Mouse (Mus musculus) cerebellum, adult 11 months (tissue): ENCODE results near the gene Slc6a21.

ENCODE experiments used
- DNase-seq: peaks from one replicate; pipeline ENCODE4 v3.0.0; 2022

Slc6a21 gene

GRCm38 (mm10) chr7:45257063-45257840 lies 20.1 kb upstream of the Slc6a21 start:
- DNase-seq, result no peak

DNA sequence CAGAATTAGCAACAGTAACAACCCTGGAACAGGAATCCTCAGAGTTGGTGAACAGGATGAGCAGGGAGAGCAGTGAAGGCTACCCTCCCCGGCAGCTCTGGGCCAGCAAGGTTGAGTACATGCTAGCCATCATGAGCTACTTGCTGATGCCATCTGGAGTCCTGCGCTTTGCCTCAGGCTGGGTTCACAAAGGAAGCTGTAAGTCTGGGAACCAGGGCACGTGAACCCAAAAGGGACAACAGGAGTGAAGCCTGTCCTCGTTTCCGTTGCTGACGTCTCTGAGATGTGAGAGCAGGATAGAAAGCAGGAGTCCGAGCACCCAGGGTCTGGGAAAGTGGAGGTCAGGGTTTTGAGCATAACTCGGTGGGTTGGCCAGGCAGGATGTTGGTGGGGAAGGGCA lies 18.0 kb upstream of the Slc6a21 start:
- DNase-seq, result no peak

DNA sequence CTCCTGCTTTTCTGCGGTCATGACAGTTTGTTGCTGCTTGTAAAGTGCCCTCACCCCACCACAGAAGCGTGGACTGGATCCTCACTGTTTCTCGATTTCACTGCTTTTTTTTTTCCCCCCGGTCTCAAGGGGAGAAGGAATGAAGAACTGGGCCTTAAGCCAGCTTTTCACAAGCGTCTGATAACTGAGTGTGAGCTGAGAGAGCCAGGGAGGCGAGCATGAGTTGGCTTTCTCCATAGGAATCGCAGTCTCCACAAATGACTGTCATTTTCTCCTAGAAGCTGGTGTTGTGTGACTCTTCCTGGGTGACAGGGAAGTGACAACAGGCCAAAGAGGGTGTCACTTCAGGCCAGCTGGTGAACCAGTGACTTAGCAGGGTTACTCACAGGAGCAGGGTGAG lies 15.0 kb upstream of the Slc6a21 start:
- no peak for DNase-seq

DNA sequence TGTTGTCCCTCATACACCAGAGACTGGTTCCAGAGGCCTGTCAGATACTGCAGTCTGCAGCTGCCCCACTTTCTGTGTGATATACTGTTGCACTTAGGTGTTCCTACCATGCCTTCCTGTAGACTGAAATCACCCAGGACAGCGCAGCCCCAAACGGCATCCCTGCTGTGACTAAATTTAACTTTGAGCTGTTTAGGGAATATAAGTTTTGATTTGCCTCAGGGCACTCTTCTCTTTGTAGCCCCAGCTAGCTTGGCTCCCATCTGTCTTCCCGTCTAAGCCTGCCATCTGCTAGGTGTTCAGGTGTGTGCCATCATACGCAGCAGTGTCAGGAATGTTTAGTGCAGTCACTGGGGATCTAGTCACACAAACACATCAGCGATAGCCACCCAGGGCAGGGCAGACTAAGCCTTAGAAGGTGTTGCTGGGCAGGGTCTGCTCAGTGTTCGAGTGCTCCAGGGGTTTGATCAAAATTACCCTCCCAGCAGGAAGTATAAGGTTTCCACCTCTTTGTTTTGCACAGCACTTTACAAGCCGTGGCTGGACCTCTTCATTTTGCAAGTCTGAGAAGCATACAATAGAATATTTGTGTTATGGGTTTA lies 14.2 kb upstream of the Slc6a21 start:
- no peak for DNase-seq

- no peak for DNase-seq
These were observed 13.0 kb upstream of the Slc6a21 start for GRCm38 (mm10) chr7:45264348-45264747.

GRCm38 (mm10) chr7:45265518-45265917 lies 11.8 kb upstream of the Slc6a21 start:
- no peak for DNase-seq

- DNase-seq, result no peak
These were observed 4.4 kb upstream of the Slc6a21 start for GRCm38 (mm10) chr7:45272786-45273412.

GRCm38 (mm10) chr7:45273672-45274071 lies 3.6 kb upstream of the Slc6a21 start:
- DNase-seq, result no peak

GRCm38 (mm10) chr7:45286486-45286885 lies 9.2 kb downstream of the Slc6a21 start:
- no peak for DNase-seq

GRCm38 (mm10) chr7:45296626-45297025 lies 19.3 kb downstream of the Slc6a21 start:
- no peak for DNase-seq

GRCm38 (mm10) chr7:45297563-45297962 lies 20.2 kb downstream of the Slc6a21 start:
- DNase-seq, result no peak

DNA sequence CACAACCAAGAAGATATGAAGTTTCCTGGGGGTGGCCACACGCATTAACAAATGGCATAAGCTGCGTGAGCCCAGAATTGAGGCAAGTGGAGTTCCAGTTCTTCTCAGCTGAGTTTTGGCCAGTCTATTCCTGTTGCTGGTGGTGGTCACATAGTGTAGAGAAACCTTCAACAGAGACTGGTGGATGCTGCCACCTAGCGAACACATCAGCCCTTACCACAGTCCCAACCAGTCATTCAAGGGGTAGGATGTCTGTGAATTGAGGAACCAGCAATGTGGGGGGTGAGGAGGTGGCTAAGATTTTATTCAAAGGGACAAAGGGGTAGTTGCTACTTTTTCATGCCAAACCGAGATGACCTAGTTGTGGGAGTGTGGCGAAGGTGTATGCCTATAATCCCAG lies 22.4 kb downstream of the Slc6a21 start:
- peak; percentile 30 for DNase-seq

DNA sequence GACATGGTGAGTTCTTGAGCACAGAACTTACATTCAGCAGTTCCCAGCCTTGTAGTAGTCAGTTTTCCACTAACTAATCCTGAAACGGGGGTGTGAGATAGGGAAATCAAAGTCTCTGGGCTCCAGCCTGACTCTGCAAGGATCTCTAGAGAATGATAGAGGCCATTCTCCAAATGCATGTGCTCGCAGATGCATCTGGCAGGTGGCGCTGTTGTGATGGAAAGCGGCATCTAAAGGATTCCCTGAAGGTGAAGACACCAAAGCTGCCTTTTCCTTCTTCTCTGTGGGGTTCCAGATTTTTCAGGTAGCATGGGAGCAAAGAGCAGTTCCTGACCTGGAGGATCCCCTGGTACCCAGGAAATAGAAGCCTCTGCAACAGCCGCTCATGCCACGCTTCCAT lies 23.0 kb downstream of the Slc6a21 start:
- DNase-seq, result peak; percentile 61

- DNase-seq, result no peak
These were observed 25.3 kb downstream of the Slc6a21 start for GRCm38 (mm10) chr7:45302626-45303025.

DNA sequence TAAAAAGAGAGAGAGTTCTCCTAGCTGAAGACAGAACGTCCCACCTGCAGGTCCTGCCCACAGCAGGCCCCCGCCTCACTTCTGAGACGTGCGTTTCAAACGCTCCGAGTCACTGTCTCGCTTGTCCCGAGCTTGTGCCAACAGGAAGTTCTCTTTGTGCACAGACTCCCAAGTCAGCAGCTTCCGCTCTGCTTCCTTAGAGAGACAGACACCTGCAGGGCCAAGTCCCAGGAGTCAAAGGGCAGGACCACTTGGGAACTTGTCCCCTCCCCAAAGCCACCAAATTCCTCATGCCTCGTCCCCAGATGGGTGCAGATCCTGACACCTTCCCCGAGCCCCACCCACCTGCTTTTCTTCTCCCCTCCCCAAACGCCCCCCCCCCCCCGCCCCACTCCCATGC lies 27.6 kb downstream of the Slc6a21 start:
- DNase-seq, result no peak

- peak; percentile 83 for DNase-seq
These were observed 28.0 kb downstream of the Slc6a21 start for GRCm38 (mm10) chr7:45305275-45305674.

- no peak for DNase-seq
These were observed 31.4 kb downstream of the Slc6a21 start for GRCm38 (mm10) chr7:45308551-45309240.

- DNase-seq, result peak; percentile 43
These were observed 32.1 kb downstream of the Slc6a21 start for GRCm38 (mm10) chr7:45309455-45309854.

DNA sequence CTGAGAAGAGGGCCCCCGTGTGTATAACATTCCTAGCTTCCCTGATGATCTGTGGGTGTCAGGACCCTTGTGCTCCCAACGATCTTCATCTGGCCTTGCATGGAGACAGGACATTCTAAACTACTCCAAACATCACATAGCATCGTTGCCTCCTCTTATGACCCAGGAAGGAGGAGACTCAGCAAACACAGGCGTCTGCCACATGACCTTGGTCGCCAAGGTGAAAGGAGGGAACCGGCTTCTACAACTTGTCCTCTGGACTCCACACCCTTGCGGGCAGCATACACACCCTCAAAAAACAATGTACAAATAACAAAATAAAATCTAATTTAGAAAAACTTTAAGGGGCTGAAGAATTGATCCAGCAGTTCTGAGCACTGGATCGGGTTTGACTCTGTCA lies 34.7 kb downstream of the Slc6a21 start:
- DNase-seq, result no peak

DNA sequence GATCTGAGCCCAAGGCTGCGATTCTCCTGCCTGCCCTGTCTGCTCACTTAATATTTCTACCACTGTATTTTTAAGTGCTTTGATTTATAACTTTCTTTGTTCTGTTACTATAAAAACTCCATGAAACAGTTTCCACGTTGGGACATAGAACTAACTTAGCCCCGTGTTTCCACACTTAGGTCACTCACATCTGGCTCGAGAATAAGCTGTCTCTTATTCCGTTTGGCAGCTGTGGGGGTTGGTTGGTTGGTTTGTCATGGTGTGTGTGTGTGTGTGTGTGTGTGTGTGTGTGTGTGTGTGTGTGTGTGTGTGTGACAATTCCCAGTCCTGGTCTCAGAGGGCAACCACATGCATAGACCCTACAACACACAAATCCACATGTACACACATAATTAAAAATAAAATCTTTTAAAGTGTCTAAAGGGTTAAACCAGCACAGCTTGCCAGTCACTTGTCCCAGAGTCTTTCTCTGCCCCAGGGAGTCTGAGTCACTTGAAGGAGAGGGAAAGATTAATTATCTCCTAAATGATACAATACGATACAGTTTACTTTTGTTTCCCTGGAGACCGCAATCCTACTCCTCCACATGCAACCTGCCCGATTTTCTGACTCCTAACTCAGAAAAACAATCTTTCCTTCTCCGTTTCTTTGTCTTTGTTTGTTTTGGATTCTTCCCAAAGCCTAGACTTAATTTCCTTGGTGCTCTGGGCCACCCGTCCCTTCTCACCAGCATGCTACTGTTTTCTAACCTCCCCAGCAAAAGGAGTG lies 35.6 kb downstream of the Slc6a21 start:
- DNase-seq, result no peak

DNA sequence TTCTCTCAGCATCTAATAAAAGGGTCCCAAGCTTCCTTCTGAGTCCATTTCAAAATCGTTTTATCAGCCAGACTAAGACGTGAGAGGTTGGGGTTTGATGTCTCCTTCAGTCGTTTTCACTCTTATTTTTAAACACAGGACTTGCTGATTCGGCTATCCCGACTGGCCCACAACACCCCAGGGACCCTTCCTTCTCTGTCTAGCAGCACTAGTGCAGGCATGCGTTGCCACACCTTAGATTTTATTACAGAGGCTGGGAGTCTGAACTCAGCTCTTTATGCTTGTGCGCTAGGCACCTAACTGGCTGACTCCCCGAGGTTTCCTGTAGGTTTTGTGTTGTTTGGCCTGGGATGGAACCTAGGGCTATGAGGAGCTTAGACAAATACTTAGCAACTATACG lies 36.2 kb downstream of the Slc6a21 start:
- DNase-seq, result no peak

- DNase-seq, result no peak
These were observed 37.9 kb downstream of the Slc6a21 start for GRCm38 (mm10) chr7:45315182-45315701.

GRCm38 (mm10) chr7:45316536-45316935 lies 39.2 kb downstream of the Slc6a21 start:
- DNase-seq, result no peak
